ENCODE assay signal across 8 mouse cellular contexts in the genomic region with DNA sequence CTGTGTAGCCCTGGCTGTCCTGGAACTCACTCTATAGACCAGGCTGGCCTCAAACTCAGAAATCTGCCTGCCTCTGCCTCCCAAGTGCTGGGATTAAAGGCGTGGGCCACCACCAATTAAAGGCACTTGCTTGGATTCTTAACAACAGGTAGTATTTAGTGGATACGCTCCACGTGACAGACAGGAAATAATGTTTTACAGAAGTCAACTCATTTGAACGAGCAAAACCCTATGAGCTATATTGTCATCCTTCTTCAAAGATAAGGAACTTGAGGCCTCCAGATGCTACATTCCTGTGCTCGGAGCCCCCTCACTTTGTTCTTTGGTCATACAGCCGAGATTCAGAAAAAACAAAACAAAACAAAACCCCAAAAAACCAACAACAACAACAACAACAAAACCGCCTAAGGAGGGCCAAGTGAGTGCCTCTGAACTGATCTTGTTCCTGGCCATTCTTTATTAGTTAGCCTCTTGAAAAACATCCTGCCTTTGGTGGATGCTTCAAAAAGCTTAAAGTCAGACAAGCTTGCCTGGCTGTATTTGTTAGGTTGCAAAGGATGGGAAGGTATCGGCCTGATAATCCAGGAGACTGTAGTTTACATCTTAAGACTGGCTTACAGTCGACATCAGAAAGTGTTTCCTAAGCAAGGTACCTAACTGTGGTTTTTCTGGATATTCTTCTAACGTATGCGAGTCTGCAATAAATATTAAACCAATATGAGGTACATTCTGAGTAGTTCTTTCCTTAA. TPM values are rescaled to one million over a fixed set of nuclear protein-coding genes. Genes with fewer than 3 reads are reported as not detected.
DNase-seq lines count a peak whose midpoint lies in the region; ATAC-seq and TF ChIP-seq lines count a peak whose summit lies in the region.

No protein-coding gene starts in this region.

- H3K9me3 ChIP-seq in kidney, postnatal 0 days (replicated peaks; ENCODE audit: low read length), result no peaks in the 10 kb centered on the region
- no peaks in the 10 kb centered on the region for H3K9me3 ChIP-seq in intestine, embryonic 15.5 days

- no peaks in the 10 kb centered on the region for H3K36me3 ChIP-seq in kidney, postnatal 0 days (ENCODE audit: insufficient read depth, low read length)
- no peaks in the 10 kb centered on the region for H3K36me3 ChIP-seq in intestine, embryonic 15.5 days

- DNase-seq in kidney, postnatal 0 days (ENCODE audit: low spot score), result no peak
- no peak for DNase-seq in kidney, postnatal 10 days
- peak; percentile 17 for DNase-seq in c-Kit-positive CD71-positive TER-119-positive erythroid progenitor cells, embryonic 14.5 days (ENCODE audit: low spot score)
- DNase-seq in naive thymus-derived CD4-positive, alpha-beta T cell, adult 2 months (ENCODE audit: low read depth), result peak; percentile 28
- no peak for DNase-seq in left cerebral cortex, postnatal 10 days (ENCODE audit: extremely low spot score in 1 of 2, low spot score in 2 of 2)
- DNase-seq in layer of hippocampus, adult 18-20 months (ENCODE audit: low spot score in 2 of 2), result no peak
- DNase-seq in kidney, postnatal 14 days, result no peak

- 42% methylated on average over 11 of the region's 11 CpGs for WGBS in kidney, postnatal 0 days
- 49% methylated on average over 11 of the region's 11 CpGs for WGBS in intestine, embryonic 15.5 days

- no peak for ATAC-seq in kidney, postnatal 0 days (replicated peaks; ENCODE audit: low FRiP score, low read depth)
- no peak for ATAC-seq in intestine, embryonic 15.5 days

- H3K27me3 ChIP-seq in kidney, postnatal 0 days (ENCODE audit: insufficient read depth, low read length), result no peaks in the 10 kb centered on the region
- H3K27me3 ChIP-seq in intestine, embryonic 15.5 days (replicated peaks), result no peaks in the 10 kb centered on the region

- intact Hi-C loops in left cerebral cortex, postnatal 10 days (cut with DNase I), result loop anchor here (5.0 kb wide), 1 partner anchor 128 kb away; no protein-coding TSS in a partner anchor

- peak overlapping the region; percentile 55; the same call in 1 of the 2 replicates for H3K4me3 ChIP-seq in kidney, postnatal 0 days (replicated peaks; ENCODE audit: low read depth, low read length)
- peak overlapping the region; percentile 37; the same call in 1 of the 2 replicates for H3K4me3 ChIP-seq in intestine, embryonic 15.5 days (replicated peaks)

- peak overlapping the region; percentile 69 for H3K4me2 ChIP-seq in kidney, postnatal 0 days (ENCODE audit: low read length)
- H3K4me2 ChIP-seq in intestine, embryonic 15.5 days (replicated peaks), result peak overlapping the region; percentile 55

- TF ChIP-seq CTCF in kidney, postnatal 0 days (IDR thresholded peaks at IDR 0.05; ENCODE audit: low read depth), result no peak

- H3K27ac ChIP-seq in kidney, postnatal 0 days, result peak overlapping the region; percentile 93
- peak overlapping the region; percentile 97 for H3K27ac ChIP-seq in intestine, embryonic 15.5 days

- H3K4me1 ChIP-seq in kidney, postnatal 0 days (replicated peaks; ENCODE audit: insufficient read depth, low read length), result no peaks in the 10 kb centered on the region
- 0 out of 2 replicates have a peak, but pooled peaks cover 3% of the 10 kb centered on the region for H3K4me1 ChIP-seq in intestine, embryonic 15.5 days (replicated peaks)

- 0 out of 2 replicates have a peak overlapping the region, but pooled peaks have one; percentile 35 for H3K9ac ChIP-seq in kidney, postnatal 0 days (ENCODE audit: low read depth, low read length)
- no peak overlapping the region for H3K9ac ChIP-seq in intestine, embryonic 15.5 days

RNA-seq across cellular contexts. Expression of gene Tmem164, which starts 1.5 kb away (rescaled TPM):
- polyA plus RNA-seq in kidney, postnatal 0 days (2015; fragmentation: Nextera tagmentation; extraction: Ambion mirVana), result 33.0 and 36.3 TPM in 2 replicates
- 43.2 and 44.7 TPM in 2 replicates for polyA plus RNA-seq in intestine, embryonic 15.5 days (2015; fragmentation: Nextera tagmentation; extraction: Ambion mirVana)
- total RNA-seq in left cerebral cortex, postnatal 10 days (2021), result 10 to 100 TPM; 38.1 to 41.1 TPM
- total RNA-seq in layer of hippocampus, adult 18-20 months (2021), result 10 to 100 TPM; 15.1 to 19.0 TPM

Comparison
In these comparisons a context has a peak if more than half of its experiments do, and no peak if none do; other contexts are left out.
1. DNase-seq: peak in c-Kit-positive CD71-positive TER-119-positive erythroid progenitor cells, embryonic 14.5 days (single experiment) and naive thymus-derived CD4-positive, alpha-beta T cell, adult 2 months (single experiment); none in kidney, postnatal 0 days (single experiment), kidney, postnatal 10 days (single experiment), left cerebral cortex, postnatal 10 days (0 of 2), layer of hippocampus, adult 18-20 months (0 of 2) and kidney, postnatal 14 days (single experiment).